Mouse (Mus musculus): ENCODE measurements around the gene Eepd1.

Eepd1 gene

GRCm38 (mm10) chr9:25578674-25579596 lies 97.6 kb downstream of the Eepd1 start:
- no peak for DNase-seq (ENCODE audit: low spot score)

- DNase-seq (ENCODE audit: low spot score) = no peak
These were observed 102.3 kb downstream of the Eepd1 start for GRCm38 (mm10) chr9:25583621-25584020.

- DNase-seq (ENCODE audit: low spot score) = no peak
These were observed 104.3 kb downstream of the Eepd1 start for GRCm38 (mm10) chr9:25585614-25586013.

GRCm38 (mm10) chr9:25588581-25588980 lies 107.2 kb downstream of the Eepd1 start:
- DNase-seq (ENCODE audit: low spot score) = no peak

GRCm38 (mm10) chr9:25590740-25591139 lies 109.4 kb downstream of the Eepd1 start:
- DNase-seq (ENCODE audit: low spot score) = no peak

GRCm38 (mm10) chr9:25591390-25592354 lies 110.3 kb downstream of the Eepd1 start:
- no peak for DNase-seq (ENCODE audit: low spot score)

GRCm38 (mm10) chr9:25592355-25592955 lies 111.1 kb downstream of the Eepd1 start:
- no peak for DNase-seq (ENCODE audit: low spot score)

GRCm38 (mm10) chr9:25624744-25625143 lies 143.4 kb downstream of the Eepd1 start:
- no peak for DNase-seq (ENCODE audit: low spot score)

- no peak for DNase-seq (ENCODE audit: low spot score)
These were observed 148.3 kb downstream of the Eepd1 start for GRCm38 (mm10) chr9:25629531-25630099.
